In genomic region chr7:118245260-118245659, GRCm38 (mm10) we compare ENCODE assay signal across 22 mouse cellular contexts.
"Had no signal": no experiment of that assay in that cellular context is flagged by ENCODE, and none has a peak within 500 bp of the region (broad histone marks: within the 10 kb centered on the region; RNA-seq: fewer than 3 reads in every experiment).

No protein-coding gene starts in this region.

- H3K27ac ChIP-seq: hindbrain, postnatal 0 days; kidney, embryonic 15.5 days; kidney, postnatal 0 days; limb, embryonic 13.5 days; limb, embryonic 15.5 days; liver, embryonic 14.5 days had no signal

- H3K4me3 ChIP-seq: heart, embryonic 10.5 days; heart, embryonic 12.5 days; hindbrain, embryonic 15.5 days; kidney, embryonic 15.5 days; limb, embryonic 13.5 days; limb, embryonic 15.5 days had no signal

- H3K9me3 ChIP-seq: heart, embryonic 10.5 days; hindbrain, embryonic 13.5 days; hindbrain, embryonic 15.5 days; kidney, embryonic 15.5 days; limb, embryonic 13.5 days; limb, embryonic 15.5 days had no signal

- H3K9ac ChIP-seq: heart, embryonic 12.5 days; hindbrain, embryonic 13.5 days; hindbrain, embryonic 15.5 days; kidney, embryonic 15.5 days; limb, embryonic 13.5 days; limb, embryonic 15.5 days; liver, embryonic 14.5 days had no signal

- H3K4me2 ChIP-seq: heart, embryonic 12.5 days; hindbrain, embryonic 13.5 days; hindbrain, embryonic 15.5 days; kidney, embryonic 15.5 days; limb, embryonic 13.5 days; limb, embryonic 15.5 days had no signal

- ATAC-seq: hindbrain, postnatal 0 days; intestine, embryonic 16.5 days had no signal

- H3K36me3 ChIP-seq: heart, embryonic 10.5 days; heart, embryonic 12.5 days; hindbrain, embryonic 13.5 days; hindbrain, embryonic 15.5 days; kidney, embryonic 15.5 days; limb, embryonic 13.5 days; limb, embryonic 15.5 days had no signal

- DNase-seq: gastrocnemius, postnatal 14 days; heart, adult 18-20 months; heart, postnatal 10 days; kidney, adult 11 months; kidney, adult 2 months; kidney, adult 9 months; kidney, postnatal 14 days; kidney, postnatal 36 days; layer of hippocampus, adult 9-11 months; layer of hippocampus, postnatal 36 days; left cerebral cortex, postnatal 4 days had no signal

- H3K27me3 ChIP-seq: heart, embryonic 12.5 days; hindbrain, embryonic 13.5 days; hindbrain, embryonic 15.5 days; kidney, embryonic 15.5 days; limb, embryonic 13.5 days; limb, embryonic 15.5 days had no signal
